Mouse (Mus musculus) testis, postnatal 10 days (tissue): ENCODE results near the gene Bard1.

Source experiments
- DNase-seq: peaks from one replicate; pipeline ENCODE4 v3.0.0; 2021; ENCODE audit warnings: low spot score

Gene Bard1

GRCm38 (mm10) chr1:71052252-71052651 lies 50.7 kb downstream of the Bard1 start:
- no peak for DNase-seq

- DNase-seq, result no peak
Observed at GRCm38 (mm10) chr1:71045141-71045540, 57.8 kb downstream of the Bard1 start.

DNA sequence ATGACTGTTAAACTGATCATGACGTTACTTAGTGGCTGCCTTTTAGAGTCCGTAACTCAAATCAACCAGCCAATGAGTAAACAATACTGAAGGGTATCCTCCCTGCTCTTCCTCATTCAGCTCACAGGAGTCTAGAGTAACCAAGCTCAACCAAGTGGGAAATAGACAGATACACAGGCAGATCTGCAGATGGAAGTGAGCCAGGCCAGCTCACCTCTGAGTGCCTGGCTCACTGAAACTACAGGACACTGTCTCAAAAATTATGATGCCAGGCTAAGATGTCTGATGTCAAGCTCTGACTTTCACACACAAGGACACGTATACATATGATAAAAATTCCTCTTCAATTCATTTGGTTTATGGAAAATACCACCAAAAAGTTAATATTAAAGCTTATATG lies 59.0 kb downstream of the Bard1 start:
- DNase-seq, result no peak

- no peak for DNase-seq
Observed at GRCm38 (mm10) chr1:71036999-71037398, 65.9 kb downstream of the Bard1 start.

GRCm38 (mm10) chr1:71035565-71035964 lies 67.4 kb downstream of the Bard1 start:
- DNase-seq, result no peak

GRCm38 (mm10) chr1:71022766-71023165 lies 80.2 kb downstream of the Bard1 start:
- DNase-seq, result no peak

DNA sequence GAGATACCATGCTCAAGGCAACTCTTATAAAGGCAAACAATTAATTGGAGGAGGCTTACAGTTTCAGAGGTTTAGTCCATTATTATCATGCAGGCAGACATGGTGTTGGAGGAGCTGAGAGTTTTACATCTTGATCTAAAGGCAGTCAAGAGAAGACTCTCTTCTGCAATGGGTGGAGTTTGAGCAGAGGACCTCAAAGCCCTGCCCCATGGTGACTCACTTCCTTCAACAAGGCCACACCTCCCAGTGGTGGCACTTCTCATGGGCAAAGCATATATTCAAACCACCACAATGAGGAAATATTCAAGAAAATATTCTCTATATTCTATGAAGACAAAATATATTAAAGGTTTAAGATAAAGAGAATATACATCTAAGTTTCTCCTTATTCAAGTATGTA lies 88.6 kb downstream of the Bard1 start:
- no peak for DNase-seq

GRCm38 (mm10) chr1:71005998-71006397 lies 96.9 kb downstream of the Bard1 start:
- DNase-seq, result no peak

GRCm38 (mm10) chr1:71004177-71004576 lies 98.8 kb downstream of the Bard1 start:
- no peak for DNase-seq

DNA sequence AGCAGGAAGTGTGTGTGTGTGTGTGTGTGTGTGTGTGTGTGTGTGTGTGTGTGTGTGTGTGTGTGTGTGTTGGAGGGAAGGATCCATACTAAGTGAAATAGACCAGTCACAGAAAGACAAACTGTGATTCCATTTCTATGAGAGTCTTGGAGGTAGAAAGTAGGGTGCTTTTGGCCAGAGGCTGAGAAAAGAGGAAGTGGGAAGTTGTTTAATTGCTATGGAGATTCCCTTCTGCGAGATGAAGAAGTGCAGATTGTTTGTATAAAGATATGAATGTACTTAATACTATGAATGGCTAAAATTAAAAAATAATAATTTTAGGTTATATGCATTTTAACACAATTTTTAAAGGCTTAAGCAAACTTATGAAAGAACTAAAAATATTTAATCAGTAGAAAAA lies 99.2 kb downstream of the Bard1 start:
- no peak for DNase-seq

DNA sequence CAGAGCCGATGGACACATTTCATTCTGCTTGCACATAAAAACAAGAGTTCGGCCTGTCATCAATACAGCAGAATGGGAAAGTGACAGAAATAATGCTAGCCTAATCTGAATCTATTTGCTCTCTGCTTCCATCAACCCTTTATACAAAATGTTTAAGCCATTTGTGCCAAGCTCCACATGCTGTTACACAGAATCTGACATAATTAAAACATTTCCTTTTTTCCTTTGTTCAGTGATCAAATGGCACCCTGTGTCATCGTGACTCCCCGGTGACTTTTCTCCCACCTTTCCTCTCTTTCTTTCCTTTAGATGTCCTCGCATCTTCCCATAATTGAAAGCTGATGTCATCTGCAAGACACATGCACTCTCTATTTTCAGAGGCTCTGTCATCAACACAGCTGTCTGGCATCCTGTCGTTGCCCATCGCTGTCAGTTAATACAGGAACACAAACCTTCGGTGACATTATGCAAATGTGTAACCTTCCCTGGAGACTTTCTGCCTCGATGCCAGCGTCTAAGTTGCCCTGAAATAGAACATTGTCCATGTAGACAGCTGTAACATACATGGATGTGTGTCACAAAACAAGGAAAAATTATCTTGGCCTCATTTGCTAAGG lies 105.5 kb downstream of the Bard1 start:
- no peak for DNase-seq

DNA sequence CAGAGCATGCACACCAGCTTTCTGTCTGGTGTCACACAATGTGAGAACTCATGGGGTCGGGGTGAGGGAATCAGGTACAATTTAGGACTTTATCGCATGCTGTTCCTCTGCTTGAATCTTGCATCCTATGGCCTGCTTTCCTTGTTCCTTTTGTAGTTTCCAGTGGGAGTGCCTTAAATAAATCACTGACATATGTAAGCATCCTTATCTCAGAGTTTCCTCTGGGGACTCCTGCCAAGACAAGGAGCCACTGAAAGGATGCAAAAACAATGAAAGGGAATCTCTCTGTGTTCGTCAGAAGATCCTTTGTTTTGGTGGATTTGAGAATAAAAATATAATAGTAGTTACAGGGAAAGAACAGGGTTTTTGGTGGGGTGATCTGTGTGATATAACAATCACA lies 106.2 kb downstream of the Bard1 start:
- no peak for DNase-seq
